Mouse (Mus musculus) heart, postnatal 4 days (tissue): ENCODE measurements at regions not wholly inside any gene's neighbourhood (a gene's known extent, or its start where the extent isn't known, plus 50 kb on each side); places are given as distances from the start of the nearest gene placed in this dataset.

Experiments used
- DNase-seq: peaks from one replicate; pipeline ENCODE4 v3.0.0; 2021

- DNase-seq, result no peak
Observed at GRCm38 (mm10) chr8:34485905-34486304, 374.4 kb upstream of the Gm10131 start.

GRCm38 (mm10) chr8:34485346-34485745 is 373.8 kb upstream of the Gm10131 start:
- no peak for DNase-seq

DNA sequence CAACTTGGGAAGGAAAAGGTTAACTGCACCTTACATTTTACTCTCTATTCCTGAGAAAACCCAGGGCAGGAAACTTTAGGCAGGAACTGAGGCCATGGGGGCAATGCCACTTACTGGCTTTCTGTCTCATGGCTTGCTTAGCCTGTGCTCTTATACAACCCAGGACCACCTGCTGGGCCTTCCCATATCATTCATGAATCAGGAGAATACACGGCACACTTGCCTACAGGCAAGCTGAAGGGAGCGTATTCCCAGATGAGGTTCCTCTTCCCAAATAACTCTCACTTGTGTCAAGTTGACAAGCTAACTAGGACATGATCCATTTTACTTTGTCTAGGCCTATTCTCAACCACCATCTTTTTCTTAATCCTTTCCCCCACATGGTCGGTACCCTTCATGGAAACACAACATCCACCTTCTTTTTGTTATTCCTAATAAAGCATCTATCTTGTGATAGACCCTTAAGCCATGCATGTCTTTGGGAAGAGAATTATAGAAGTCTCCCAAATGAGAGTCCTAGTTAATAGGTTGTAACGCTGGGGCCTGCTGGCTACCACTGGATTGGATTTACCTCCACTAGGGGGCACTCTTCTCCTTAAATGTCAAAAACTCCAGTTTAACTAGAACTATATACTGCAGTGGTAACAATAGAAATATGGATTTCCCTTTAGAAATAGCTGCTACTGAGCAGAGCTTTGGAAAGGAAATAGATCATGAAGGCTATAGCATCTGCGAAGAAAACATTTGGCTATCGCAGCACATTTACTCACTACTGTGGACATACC is 373.2 kb upstream of the Gm10131 start:
- DNase-seq, result peak; percentile 69

GRCm38 (mm10) chr8:34483212-34483611 is 371.7 kb upstream of the Gm10131 start:
- DNase-seq, result no peak

DNA sequence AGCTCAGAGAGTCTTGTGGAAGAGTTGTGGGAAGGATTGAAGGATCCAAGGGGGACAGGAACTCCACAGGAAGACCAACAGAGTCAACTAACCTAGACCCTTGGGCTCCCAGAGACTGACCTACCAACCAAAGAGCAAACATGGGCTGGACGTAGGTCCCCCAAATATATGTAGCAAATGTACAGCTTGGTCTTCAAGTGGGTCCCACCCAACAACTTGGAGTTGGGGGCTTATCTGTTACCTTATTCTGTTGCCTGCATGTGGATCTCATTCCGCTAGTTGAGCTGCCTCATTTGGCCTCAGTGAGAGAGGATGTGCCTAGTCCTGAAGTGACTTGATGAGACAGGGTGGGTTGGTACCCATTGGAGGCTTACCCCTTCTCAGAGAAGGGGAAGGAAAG is 371.1 kb upstream of the Gm10131 start:
- no peak for DNase-seq

DNA sequence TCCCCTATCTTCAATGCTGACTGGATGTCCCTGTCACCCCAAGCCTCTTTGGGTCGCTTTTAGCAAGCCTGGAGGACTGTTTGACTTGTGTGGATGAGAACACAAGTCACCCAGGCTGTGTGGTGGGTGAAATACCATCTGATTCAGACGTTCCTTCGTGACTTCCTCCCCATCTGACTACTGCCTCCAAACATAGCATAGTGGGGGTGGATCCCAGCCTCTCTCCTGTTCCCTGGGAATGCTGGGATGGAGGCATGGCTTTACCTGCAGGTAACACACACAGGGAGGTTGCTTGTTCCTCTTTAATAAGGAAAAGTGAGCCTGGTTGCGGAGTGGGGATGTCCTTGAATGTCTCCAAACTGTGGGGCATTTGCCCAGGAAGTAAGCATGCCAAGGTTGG is 369.0 kb upstream of the Gm10131 start:
- no peak for DNase-seq

DNA sequence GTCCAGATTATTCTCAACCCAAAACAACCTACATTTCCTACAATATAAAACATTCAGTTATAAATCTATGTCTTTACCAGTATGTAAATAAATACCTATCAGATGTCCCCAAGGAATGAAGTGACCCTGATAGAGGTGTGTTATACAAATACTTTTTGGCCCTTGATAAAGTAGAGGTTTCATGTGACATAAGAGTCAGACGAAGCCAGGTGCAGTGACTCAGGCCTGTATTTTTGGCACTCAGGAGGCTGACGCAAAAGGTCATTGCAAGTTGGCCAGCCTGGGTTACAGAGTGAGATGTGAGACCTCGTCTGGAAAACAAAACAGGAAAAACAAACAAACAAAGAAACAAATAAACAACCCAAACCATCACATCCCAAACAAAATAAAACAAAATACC is 367.4 kb upstream of the Gm10131 start:
- DNase-seq, result peak; percentile 14

GRCm38 (mm10) chr8:34478465-34478864 is 366.9 kb upstream of the Gm10131 start:
- no peak for DNase-seq

GRCm38 (mm10) chr8:34476146-34476820 is 364.7 kb upstream of the Gm10131 start:
- DNase-seq, result no peak

- peak; percentile 68 for DNase-seq
Observed at GRCm38 (mm10) chr8:34474593-34474992, 363.1 kb upstream of the Gm10131 start.

DNA sequence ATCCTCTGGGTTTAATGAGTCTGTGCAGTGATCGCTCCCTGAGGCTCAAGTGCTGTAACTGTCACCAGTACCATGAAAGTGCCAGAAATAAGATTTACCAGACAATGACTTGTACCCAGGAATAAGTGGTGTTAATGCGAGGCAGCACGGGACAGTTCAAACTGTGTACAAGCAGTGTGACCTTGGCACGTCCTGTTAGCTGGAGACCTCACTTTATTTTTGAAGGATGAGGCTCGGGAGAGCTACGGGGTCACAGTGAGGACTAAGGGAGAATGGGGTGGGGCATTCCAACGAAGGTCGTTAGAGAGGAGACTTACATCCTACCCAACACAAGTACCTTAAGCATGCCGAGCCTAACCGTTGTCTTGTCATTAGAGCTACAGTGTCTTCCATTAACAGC is 362.2 kb upstream of the Gm10131 start:
- peak; percentile 8 for DNase-seq

DNA sequence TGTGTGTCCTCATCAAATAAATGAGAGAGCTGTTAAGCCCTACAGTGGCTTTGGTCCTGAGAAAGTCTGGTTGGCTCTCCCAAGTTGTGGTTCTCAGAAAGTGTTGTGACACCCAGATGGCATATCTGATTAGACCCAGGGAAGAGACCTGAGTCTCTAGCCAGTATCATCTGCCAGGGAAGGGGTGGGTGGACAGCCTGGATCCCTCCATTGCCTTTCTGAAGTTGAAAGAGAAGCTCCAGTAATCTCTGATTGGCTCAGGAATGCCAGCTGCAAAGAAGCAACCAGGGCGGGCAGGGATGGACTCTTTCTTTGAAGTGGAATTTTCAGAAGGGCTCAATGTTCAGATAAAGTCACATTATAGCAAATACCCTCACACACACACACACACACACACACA is 361.8 kb upstream of the Gm10131 start:
- no peak for DNase-seq

GRCm38 (mm10) chr8:34472846-34473245 is 361.3 kb upstream of the Gm10131 start:
- DNase-seq, result no peak

- peak; percentile 30 for DNase-seq
Observed at GRCm38 (mm10) chr8:34472434-34472833, 360.9 kb upstream of the Gm10131 start.

DNA sequence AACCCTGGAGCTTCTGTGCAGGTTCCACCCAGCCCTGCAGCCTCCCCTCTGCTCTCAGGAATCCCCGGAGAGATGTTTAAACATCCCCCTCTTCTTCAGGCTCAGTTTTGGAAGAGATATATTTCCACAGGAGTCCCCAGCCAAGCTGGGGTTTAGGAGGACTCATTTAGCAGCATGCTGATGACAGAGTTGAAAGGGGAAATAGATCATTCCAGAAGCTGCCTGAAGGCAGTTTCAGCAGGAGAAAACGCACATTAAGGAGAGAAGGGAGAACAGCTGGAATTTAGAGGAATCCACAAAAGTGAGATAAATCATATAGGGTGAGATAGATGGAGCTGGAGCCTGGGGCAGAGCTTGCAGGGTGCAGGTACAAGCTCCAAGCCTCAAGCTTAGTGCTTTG is 357.6 kb upstream of the Gm10131 start:
- DNase-seq, result no peak

DNA sequence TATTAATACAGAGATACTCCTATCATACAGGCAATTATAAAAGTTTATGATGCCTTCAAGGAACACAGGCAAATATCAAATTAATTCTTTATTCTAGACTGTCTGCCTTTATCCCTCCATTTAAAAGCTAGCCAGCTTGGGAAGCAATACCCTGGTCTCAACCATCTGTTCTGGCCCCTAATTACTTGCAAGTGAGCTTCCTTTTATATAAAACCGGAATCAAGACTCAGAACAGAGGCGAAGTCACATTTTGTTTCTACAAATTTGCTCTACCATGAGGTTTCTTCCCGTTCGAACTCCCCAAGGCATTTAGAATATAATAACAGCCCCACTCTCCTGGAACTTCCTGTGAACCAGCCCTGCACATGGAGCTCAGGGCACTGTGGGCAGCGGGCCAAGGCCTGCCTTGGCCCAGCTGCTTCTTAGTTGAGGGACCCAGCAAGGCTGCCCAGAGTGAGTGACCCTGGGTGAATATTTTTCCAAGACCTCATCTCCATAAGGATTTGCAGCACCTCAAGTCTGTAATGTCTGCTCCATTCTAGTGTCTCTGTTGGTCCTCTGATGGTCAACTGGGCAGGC is 355.3 kb upstream of the Gm10131 start:
- no peak for DNase-seq

DNA sequence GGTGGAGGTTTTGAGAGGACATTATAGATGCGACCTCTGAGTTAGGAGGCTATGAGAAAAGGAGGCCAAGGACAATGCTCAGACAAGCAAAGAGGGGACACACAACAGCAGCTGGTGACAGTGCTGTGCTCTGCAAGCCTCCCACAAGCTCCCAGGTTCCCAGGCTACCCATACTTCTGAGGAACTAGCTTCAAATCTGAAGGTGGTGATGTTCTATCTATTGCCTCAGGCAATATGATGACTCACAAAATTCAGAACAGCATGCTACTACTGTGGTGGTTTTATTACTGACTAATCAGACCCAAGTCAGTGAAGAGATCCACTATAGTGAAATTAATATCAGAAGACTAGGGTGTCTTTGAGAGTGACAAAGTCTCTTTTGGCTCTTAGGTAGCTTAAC is 353.9 kb upstream of the Gm10131 start:
- DNase-seq, result no peak

- DNase-seq, result no peak
Observed at GRCm38 (mm10) chr8:34462262-34462661, 350.7 kb upstream of the Gm10131 start.

GRCm38 (mm10) chr8:34458300-34458699 is 346.8 kb upstream of the Gm10131 start:
- no peak for DNase-seq

DNA sequence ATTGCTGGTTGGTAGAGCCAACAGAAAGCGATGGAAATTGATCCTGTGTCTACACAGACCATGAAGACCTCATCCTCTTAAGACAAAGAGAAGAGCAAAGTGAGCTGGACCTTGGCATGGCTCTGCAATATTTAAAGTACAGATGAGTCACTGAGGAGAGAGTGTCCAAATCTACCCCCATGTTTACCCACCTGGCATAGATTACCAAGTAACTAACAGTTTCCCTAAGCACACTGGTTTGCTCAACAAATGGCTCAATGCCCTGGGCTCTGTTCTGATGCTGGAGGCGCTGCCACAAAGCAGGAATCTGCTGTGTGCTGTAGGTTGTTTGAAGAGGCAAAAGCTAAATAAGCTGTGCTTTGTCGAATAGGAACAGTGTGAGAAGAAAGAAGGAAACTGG is 345.0 kb upstream of the Gm10131 start:
- no peak for DNase-seq

GRCm38 (mm10) chr8:34455376-34455775 is 343.8 kb upstream of the Gm10131 start:
- peak; percentile 38 for DNase-seq

DNA sequence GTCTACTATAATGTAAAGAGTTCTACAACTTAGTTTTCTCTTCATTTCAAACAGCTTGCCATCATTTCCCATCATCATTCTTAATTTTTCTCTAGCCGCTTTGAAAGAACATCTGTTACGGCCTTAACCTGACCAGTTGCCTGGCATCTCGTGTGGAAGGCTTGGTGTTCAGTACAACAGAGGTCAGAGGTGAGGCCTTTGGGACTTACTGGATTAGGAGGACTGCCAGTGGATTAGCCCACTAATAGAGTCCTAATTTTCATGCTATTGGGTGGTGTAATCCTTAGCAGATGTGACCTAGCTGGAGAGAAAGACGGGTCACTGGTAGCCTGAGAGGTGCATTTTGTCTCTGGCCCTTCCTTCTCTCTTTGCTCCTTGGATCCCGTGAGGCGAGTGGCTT is 341.3 kb upstream of the Gm10131 start:
- DNase-seq, result no peak

GRCm38 (mm10) chr8:34451211-34452000 is 339.9 kb upstream of the Gm10131 start:
- DNase-seq, result no peak
